Mouse (Mus musculus) spleen, postnatal 36 days (tissue): Measurements from ENCODE around the gene Eomes.

ENCODE experiments used
- DNase-seq, 2 experiments: peaks; one replicate each; pipeline ENCODE4 v3.0.0; 2022; ENCODE audit warnings: low spot score in 2 of 2, mixed read lengths in 1 of 2

Eomes gene

DNA sequence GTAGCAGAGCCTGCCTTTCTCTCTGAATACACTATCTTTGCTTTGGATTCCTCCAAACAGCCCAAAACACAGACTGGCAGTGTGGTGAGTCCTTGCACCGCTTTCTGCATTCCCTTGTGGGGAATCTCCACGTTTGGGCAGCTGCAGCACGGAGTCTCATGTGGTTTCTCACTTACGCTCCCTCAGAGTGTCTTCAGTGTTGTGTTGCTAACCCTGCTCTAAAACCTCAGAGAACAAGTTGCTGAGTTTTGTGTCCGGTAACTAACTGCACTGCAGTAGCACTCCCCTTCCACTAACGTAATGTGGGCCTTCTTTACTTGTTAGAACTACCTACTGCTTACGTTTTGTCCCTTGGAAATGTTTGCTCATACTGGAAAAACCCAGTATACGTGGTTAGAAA lies 41.1 kb downstream of the Eomes start:
- no peak for DNase-seq

DNA sequence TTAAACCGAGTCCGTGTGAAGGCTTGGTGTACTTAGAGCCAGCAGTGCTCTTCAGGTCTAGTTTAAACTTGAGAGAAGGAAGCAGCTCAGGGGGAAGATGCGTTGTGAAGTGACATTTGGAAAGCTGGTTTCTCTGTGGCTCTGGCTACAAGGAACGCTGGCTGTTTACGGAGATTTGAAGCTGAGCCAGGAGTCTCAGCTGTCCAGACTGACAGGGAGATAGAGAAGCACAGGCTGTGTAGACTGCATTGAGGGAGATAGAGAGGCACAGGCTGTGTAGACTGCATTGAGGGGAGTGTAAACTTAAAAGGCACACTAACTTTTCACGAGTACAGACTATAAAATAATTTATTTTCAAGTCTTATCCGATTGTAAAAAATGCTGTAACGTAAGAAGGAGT lies 42.0 kb downstream of the Eomes start:
- DNase-seq = no peak

DNA sequence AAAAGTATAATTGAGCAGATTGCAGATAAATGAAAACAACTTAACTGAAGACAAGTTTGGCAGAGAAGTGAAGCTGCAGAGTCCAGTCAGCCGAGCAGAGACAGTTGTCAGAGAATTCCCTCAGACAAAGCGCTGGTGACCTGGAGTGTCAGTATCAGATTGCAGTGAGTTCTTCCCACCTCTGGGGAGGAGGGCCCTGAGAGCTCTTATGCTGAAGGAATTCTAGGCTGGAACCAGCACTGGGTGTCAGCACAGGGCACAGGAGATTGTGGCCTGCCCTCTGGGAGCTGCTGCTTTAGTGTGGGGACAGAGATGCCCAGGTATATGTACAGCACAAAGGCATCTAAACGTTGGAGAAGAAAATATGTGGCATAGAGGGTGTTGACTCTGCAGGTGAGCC lies 42.8 kb downstream of the Eomes start:
- DNase-seq = no peak

DNA sequence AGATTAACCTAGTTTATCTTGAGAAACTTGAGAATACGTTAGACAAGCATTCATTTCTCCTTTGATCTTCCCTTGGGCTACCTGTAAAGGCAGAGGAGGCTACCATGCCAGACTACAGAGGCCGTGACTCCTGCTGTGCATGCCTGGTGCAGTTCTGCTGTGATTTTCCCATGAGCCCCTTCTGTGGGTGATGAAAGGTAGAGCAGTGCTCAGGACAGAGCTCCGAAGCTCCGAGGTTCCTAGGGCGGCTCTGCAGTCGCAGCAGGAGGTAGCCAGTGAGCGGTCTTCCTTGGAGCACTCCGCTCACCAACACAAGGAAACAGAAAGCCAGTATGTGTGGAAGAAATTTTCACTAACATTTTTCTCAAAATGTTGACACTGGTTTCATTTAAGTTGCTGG lies 43.6 kb downstream of the Eomes start:
- no peak for DNase-seq

DNA sequence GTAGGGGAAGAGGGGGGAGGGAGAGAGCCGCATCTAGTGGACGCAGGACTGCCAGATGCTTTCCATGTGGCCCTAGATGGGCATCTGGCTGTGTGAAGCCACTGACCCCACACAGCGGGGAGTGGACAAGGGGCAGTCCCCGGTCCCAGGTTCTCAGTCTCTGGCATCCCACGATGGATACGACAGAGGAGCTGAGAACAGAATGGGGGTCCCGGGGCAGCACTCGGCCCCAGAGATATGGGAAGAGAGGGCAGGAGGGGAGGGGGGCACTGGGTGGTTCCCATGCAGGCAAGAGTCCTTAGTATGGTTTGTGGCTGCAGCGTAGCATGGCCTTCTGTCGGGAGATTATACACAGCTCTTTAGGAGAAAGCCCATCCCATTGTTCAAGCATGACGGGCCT lies 45.7 kb downstream of the Eomes start:
- no peak for DNase-seq

DNA sequence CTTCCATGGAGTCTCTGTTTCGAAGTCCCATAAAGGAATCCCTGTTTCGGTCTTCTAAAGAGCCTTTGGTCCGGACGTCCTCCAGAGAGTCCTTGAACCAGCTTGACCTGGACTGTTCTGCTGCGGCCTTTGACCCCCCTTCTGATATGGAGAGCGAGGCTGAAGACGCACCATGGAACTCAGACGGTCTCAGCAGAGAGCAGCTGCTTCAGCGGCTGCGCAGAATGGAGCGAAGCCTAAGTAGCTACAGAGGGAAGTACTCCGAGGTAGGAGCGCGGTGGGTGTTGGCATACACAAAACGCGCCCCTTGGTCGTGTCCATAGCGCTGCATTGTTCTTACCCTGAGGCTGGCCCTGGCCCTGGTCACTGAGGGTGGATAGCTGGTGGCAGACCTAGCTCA lies 49.0 kb downstream of the Eomes start:
- DNase-seq = no peak

DNA sequence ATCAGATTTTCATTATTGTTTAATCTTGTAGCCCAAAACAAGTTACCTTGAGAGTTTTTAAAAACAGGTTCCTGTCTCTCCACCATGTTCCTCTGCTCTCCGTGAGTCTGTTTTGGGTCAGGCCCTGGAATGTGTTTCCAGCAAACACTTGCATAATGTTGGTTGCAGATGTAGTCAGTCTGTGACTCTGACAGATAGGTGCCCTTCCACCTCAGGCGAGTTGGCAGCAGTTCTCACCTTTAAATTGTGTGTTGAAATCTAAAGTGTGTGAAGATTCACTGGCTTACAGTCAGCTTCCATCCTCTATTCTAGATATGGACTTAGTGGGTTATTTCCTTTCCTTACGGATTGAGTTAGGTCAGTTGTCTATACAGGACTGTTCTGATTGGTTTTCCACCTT lies 51.8 kb downstream of the Eomes start:
- DNase-seq = no peak

DNA sequence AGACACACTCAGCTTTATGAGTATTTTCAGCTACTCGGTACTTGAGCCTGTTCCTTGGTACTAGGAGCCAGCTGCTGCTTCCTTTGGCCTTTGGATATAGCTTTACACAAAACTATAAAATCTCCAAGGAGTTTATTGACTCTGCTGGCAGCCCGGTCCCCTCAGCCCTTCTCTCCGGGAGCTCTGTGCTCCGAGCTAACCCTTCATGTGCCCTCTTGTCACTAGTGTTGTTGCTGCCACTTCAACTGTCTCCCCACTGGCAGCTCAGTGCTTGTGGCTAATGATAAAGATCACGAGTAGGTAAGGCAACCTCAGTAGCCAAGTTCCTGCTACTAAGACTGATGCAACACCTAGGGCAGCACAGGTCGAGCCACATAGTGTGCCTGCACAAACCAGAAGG lies 52.7 kb downstream of the Eomes start:
- no peak for DNase-seq

DNA sequence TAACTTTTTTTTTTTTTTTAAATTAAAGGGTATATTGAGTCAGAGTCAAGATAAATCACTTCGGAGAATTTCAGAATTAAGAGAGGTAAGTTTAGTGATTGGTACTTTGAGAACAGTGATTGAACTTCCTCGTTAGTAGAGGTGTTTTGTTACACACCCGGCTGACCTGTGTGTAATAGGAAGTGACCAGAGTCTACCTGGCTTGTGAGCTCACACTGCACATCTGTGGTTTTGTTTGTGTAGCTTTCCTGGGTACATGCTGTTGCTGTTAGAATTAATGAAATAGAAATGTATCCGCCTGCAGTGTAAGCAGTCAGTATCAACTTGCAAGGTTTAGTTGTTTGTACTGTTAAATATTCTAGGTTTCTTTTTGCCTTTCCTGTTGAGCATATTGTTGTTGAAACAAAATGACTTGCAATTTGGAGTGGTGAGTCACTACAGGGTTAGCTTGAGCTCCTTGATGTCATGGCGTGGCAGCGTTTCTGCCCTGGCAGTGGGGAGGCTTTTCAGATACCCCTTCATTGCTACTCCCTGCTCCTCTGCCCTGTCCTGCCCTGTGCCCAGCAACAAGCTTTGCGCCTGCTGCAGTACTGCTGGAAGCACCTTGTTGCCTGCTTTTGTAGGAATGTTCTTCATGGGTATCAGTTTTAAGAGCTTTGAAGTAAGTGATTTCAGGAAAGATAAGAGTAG lies 54.6 kb downstream of the Eomes start:
- DNase-seq = no peak
